19 mouse cellular contexts compared by ENCODE assay signal in genomic region chr16:46000976-46001375, GRCm38 (mm10). TPM values are rescaled to one million over a fixed set of nuclear protein-coding genes. Genes with fewer than 3 reads are reported as not detected.
"Had no signal": no experiment of that assay in that cellular context is flagged by ENCODE, and none has a peak within 500 bp of the region (broad histone marks: within the 10 kb centered on the region; RNA-seq: fewer than 3 reads in every experiment).

No protein-coding gene starts in this region.

- ATAC-seq: midbrain, embryonic 15.5 days had no signal

- H3K9ac ChIP-seq: liver, embryonic 15.5 days; lung, embryonic 15.5 days; midbrain, embryonic 15.5 days; neural tube, embryonic 13.5 days; stomach, embryonic 15.5 days had no signal

- H3K27ac ChIP-seq: liver, embryonic 15.5 days; lung, embryonic 15.5 days; midbrain, embryonic 10.5 days; midbrain, embryonic 15.5 days; neural tube, embryonic 13.5 days; stomach, embryonic 15.5 days had no signal

- H3K4me3 ChIP-seq: liver, embryonic 15.5 days; lung, embryonic 15.5 days; megakaryocyte, embryonic 14.5 days; midbrain, embryonic 10.5 days; midbrain, embryonic 15.5 days; neural tube, embryonic 13.5 days; stomach, embryonic 15.5 days had no signal

- H3K4me1 ChIP-seq: liver, embryonic 15.5 days; lung, embryonic 15.5 days; stomach, embryonic 15.5 days had no signal

- H3K27me3 ChIP-seq: liver, embryonic 15.5 days; lung, embryonic 15.5 days; megakaryocyte, embryonic 14.5 days; midbrain, embryonic 15.5 days; neural tube, embryonic 13.5 days; stomach, embryonic 15.5 days had no signal

- H3K4me2 ChIP-seq: liver, embryonic 11.5 days; liver, embryonic 15.5 days; lung, embryonic 15.5 days; midbrain, embryonic 15.5 days; neural tube, embryonic 13.5 days; stomach, embryonic 15.5 days had no signal

- H3K36me3 ChIP-seq: liver, embryonic 15.5 days; lung, embryonic 15.5 days; midbrain, embryonic 10.5 days; midbrain, embryonic 15.5 days; stomach, embryonic 15.5 days had no signal

- H3K9me3 ChIP-seq: liver, embryonic 15.5 days; lung, embryonic 15.5 days; megakaryocyte, embryonic 14.5 days; midbrain, embryonic 10.5 days; midbrain, embryonic 15.5 days; neural tube, embryonic 13.5 days; stomach, embryonic 15.5 days had no signal

- DNase-seq: kidney, adult 11 months; kidney, adult 8-10 months; kidney, postnatal 14 days; kidney, postnatal 4 days; lung, adult 18-20 months; lung, postnatal 10 days; lung, postnatal 36 days; retina, postnatal 1 day; right cerebral cortex, postnatal 25 days; thymus, postnatal 25 days had no signal

RNA-seq across cellular contexts. Expression of gene Phldb2, which starts 47.6 kb away (rescaled TPM):
- total RNA-seq: neutrophil, adult 5-6 weeks had no signal
